Mouse (Mus musculus) intestine, embryonic 15.5 days (tissue): ENCODE measurements around the gene Hs3st2. TPM values are rescaled to one million over a fixed set of nuclear protein-coding genes. Genes with fewer than 3 reads are reported as not detected.

Experiments
- ATAC-seq: fragments of 200-750 bp; cut with Nextera tagmentation; 2 replicates; pipeline ENCODE4 v1.8.0; 2017; ENCODE audit warnings: moderate TSS enrichment, moderate library complexity
- H3K27ac ChIP-seq: fragments of 300-500 bp; sonication (generic); 2 replicates; pipeline ENCODE4 v1.5.1; 2015; ENCODE audit warnings: mild to moderate bottlenecking, inconsistent platforms
- H3K27me3 ChIP-seq: fragments of 300-500 bp; sonication (generic); replicated peaks from 2 replicates; pipeline ENCODE4 v1.6.1; 2015; ENCODE audit warnings: inconsistent platforms
- H3K36me3 ChIP-seq: fragments of 300-500 bp; sonication (generic); 2 replicates; pipeline ENCODE4 v1.6.1; 2015; ENCODE audit warnings: inconsistent platforms
- H3K4me1 ChIP-seq: fragments of 300-500 bp; sonication (generic); replicated peaks from 2 replicates; pipeline ENCODE4 v1.6.1; 2015; ENCODE audit warnings: inconsistent platforms
- H3K4me2 ChIP-seq: fragments of 300-500 bp; sonication (generic); replicated peaks from 2 replicates; pipeline ENCODE4 v1.6.1; 2015; ENCODE audit warnings: mild to moderate bottlenecking, inconsistent platforms
- H3K4me3 ChIP-seq: fragments of 300-500 bp; sonication (generic); replicated peaks from 2 replicates; pipeline ENCODE4 v1.5.1; 2015; ENCODE audit warnings: inconsistent platforms
- H3K9ac ChIP-seq: fragments of 300-500 bp; sonication (generic); 2 replicates; pipeline ENCODE4 v1.6.1; 2015; ENCODE audit warnings: inconsistent platforms
- H3K9me3 ChIP-seq: fragments of 300-500 bp; sonication (generic); 2 replicates; pipeline ENCODE4 v1.6.1; 2016; ENCODE audit warnings: inconsistent platforms
- WGBS: fragments of 180-500 bp; shearing (Covaris S2); methylation state at CpG from one replicate; pipeline ENCODE4 v1.1.7; 2015; 5-methylcytosine and 5-hydroxymethylcytosine counted together
- polyA plus RNA-seq: library from polyadenylated mRNA; unstranded; fragments of >200 nt; fragmentation: Nextera tagmentation; extraction: Ambion mirVana; gene quantifications from 2 replicates; pipeline ENCODE4 v1.2.1, GENCODE M21; 2015

The Hs3st2 gene
- polyA plus RNA-seq, 1 experiment from 2014 or later = 0.63 TPM

- Histone ChIP-seq H3K4me1 (no peaks in the 10 kb centered on the region), H3K4me3 (no peak overlapping the region), H3K27ac (no peak overlapping the region), H3K9me3 (no peaks in the 10 kb centered on the region), H3K27me3 (no peaks in the 10 kb centered on the region), H3K36me3 (no peaks in the 10 kb centered on the region), H3K9ac (no peak overlapping the region), H3K4me2 (no peak overlapping the region)
- no peak for ATAC-seq
- WGBS = 76% methylated on average over 1 of the region's 1 CpGs
Observed at GRCm38 (mm10) chr7:121465111-121465510, 73.5 kb downstream of the Hs3st2 start.

- H3K4me1 ChIP-seq = no peaks in the 10 kb centered on the region
- no peaks in the 10 kb centered on the region for H3K9me3 ChIP-seq
- H3K36me3 ChIP-seq = no peaks in the 10 kb centered on the region
- WGBS = 70% methylated on average over 5 of the region's 5 CpGs
- H3K27ac ChIP-seq = no peak overlapping the region
- ATAC-seq = no peak
- H3K4me3 ChIP-seq = no peak overlapping the region
- no peak overlapping the region for H3K9ac ChIP-seq
- no peaks in the 10 kb centered on the region for H3K27me3 ChIP-seq
- H3K4me2 ChIP-seq = no peak overlapping the region
Observed at GRCm38 (mm10) chr7:121466331-121466730, 74.7 kb downstream of the Hs3st2 start.

DNA sequence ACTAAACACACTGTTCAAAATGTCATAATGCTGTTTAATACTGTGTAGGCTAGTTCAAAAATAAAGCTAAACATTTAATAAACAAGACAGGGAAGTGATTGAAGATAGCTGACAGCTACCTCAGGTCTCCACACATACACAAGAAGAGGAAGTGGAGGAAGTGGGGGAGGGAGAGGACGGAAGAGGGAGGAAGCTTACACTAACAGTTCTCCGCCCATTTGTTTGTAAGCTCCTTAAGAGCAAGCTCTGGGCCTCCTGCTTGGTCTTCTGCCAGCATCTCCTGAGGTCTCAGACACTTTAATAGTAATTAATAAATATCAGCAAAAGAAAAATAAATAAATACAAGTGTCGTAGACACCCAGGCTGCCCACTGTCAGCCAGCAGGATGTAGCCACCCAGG, 77.8 kb downstream of the Hs3st2 start:
- Histone ChIP-seq H3K27ac (no peak overlapping the region), H3K36me3 (no peaks in the 10 kb centered on the region), H3K4me3 (no peak overlapping the region), H3K9me3 (no peaks in the 10 kb centered on the region), H3K9ac (no peak overlapping the region), H3K27me3 (no peaks in the 10 kb centered on the region), H3K4me1 (no peaks in the 10 kb centered on the region), H3K4me2 (no peak overlapping the region)
- ATAC-seq = no peak
- 46% methylated on average over 3 of the region's 3 CpGs for WGBS

DNA sequence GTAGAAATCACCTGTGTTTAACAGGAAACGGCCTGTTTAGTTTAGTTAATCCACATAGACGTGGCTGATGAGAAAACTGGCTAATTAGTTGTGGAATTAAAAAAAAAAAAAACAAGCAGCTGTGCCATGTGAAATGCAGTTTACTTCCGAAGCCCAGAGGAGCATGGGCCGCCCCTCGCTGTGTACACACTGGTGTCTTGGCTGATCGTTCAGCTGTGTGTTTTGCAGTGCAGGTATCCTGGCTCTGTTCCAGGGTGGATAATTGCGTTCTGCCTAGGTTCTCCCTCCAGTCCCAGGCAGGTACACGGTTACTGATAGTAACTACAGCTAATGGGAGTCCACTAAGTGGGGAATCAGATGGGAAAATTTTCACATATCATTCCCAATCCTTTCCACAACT, 86.6 kb downstream of the Hs3st2 start:
- Histone ChIP-seq H3K4me2 (no peak overlapping the region), H3K27me3 (no peaks in the 10 kb centered on the region), H3K9me3 (no peaks in the 10 kb centered on the region), H3K27ac (no peak overlapping the region), H3K36me3 (no peaks in the 10 kb centered on the region), H3K4me1 (no peaks in the 10 kb centered on the region), H3K4me3 (no peak overlapping the region), H3K9ac (no peak overlapping the region)
- WGBS = 31% methylated on average over 8 of the region's 8 CpGs
- ATAC-seq = no peak

GRCm38 (mm10) chr7:121480106-121480505, 88.4 kb downstream of the Hs3st2 start:
- no peak overlapping the region for H3K9ac ChIP-seq
- H3K27me3 ChIP-seq = no peaks in the 10 kb centered on the region
- 81% methylated on average over 4 of the region's 4 CpGs for WGBS
- H3K9me3 ChIP-seq = no peaks in the 10 kb centered on the region
- H3K4me1 ChIP-seq = no peaks in the 10 kb centered on the region
- no peaks in the 10 kb centered on the region for H3K36me3 ChIP-seq
- H3K4me3 ChIP-seq = no peak overlapping the region
- ATAC-seq = no peak
- no peak overlapping the region for H3K27ac ChIP-seq
- H3K4me2 ChIP-seq = no peak overlapping the region

DNA sequence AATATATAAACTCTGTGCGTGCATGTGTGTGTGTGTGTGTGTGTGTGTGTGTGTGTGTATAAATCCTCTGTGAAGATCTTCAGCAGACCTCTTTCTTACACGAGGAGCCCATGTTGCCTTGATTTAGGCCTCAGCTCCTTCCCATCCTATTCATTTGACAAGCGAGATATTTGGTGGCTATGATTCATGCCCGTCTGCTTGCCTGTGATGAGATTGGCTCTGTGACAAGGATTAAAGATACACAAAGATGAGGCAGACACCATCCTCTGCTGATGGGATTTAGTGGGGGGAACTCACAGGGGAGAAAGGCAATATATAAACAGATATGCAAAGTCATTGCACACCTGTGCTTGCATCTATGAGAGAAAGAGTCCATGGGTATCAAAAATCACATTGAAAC, 92.9 kb downstream of the Hs3st2 start:
- Histone ChIP-seq H3K27ac (no peak overlapping the region), H3K4me1 (no peaks in the 10 kb centered on the region), H3K9me3 (no peaks in the 10 kb centered on the region), H3K27me3 (no peaks in the 10 kb centered on the region), H3K4me2 (no peak overlapping the region), H3K9ac (no peak overlapping the region), H3K36me3 (no peaks in the 10 kb centered on the region), H3K4me3 (no peak overlapping the region)
- no peak for ATAC-seq
- whole genome bisulfite sequencing = 66% methylated on average over 4 of the region's 4 CpGs

DNA sequence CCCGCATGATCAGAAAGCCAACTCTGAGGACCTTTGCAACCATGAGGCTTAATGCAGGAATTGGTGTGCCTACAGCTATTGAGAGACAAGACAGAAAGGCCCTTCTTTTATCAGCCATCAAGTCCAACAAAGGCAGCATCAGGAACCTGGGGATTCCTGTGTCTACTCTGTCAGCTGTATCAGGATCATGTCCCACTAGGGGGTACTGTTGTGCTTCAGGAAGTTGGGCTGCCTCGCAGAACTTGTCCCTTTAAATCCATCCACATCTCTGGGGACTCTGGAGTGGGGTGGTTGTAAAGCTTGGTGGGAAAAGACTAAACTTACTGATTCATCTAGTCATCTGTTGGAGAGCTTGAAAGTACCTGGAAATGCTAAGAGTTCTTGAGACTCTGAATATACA, 93.6 kb downstream of the Hs3st2 start:
- Histone ChIP-seq H3K36me3 (no peaks in the 10 kb centered on the region), H3K9ac (no peak overlapping the region), H3K4me3 (no peak overlapping the region), H3K9me3 (no peaks in the 10 kb centered on the region), H3K4me2 (no peak overlapping the region), H3K27ac (no peak overlapping the region), H3K4me1 (no peaks in the 10 kb centered on the region), H3K27me3 (no peaks in the 10 kb centered on the region)
- WGBS = 81% methylated on average over 2 of the region's 2 CpGs
- no peak for ATAC-seq

DNA sequence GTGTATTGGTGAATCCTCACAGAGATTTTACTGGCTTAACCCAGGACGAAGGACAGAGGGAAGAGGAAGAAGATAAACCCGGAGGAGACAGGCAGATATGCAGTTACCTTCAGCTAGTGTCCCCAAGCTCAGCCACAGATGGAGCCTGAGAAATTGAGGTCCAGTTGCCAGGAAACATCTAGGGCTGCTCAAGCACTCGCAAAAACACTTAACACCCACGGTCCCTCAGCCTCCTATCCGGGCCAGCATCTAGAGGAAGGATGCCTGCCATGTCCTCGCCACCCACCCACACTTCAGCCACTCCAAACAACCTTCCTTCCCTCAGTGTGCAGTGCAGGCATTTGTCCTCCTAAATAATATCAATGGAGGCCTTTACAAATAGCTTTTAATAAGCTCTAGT, 95.6 kb downstream of the Hs3st2 start:
- Histone ChIP-seq H3K4me2 (no peak overlapping the region), H3K27ac (no peak overlapping the region), H3K4me3 (no peak overlapping the region), H3K9ac (no peak overlapping the region), H3K36me3 (no peaks in the 10 kb centered on the region), H3K27me3 (no peaks in the 10 kb centered on the region), H3K4me1 (no peaks in the 10 kb centered on the region), H3K9me3 (no peaks in the 10 kb centered on the region)
- ATAC-seq = no peak
- 60% methylated on average over 6 of the region's 6 CpGs for WGBS

- Histone ChIP-seq H3K4me2 (no peak overlapping the region), H3K9ac (no peak overlapping the region), H3K9me3 (no peaks in the 10 kb centered on the region), H3K4me1 (no peaks in the 10 kb centered on the region), H3K4me3 (no peak overlapping the region), H3K36me3 (no peaks in the 10 kb centered on the region), H3K27ac (no peak overlapping the region), H3K27me3 (no peaks in the 10 kb centered on the region)
- ATAC-seq = no peak
- 78% methylated on average over 9 of the region's 9 CpGs for WGBS
Observed at GRCm38 (mm10) chr7:121489401-121489800, 97.7 kb downstream of the Hs3st2 start.

DNA sequence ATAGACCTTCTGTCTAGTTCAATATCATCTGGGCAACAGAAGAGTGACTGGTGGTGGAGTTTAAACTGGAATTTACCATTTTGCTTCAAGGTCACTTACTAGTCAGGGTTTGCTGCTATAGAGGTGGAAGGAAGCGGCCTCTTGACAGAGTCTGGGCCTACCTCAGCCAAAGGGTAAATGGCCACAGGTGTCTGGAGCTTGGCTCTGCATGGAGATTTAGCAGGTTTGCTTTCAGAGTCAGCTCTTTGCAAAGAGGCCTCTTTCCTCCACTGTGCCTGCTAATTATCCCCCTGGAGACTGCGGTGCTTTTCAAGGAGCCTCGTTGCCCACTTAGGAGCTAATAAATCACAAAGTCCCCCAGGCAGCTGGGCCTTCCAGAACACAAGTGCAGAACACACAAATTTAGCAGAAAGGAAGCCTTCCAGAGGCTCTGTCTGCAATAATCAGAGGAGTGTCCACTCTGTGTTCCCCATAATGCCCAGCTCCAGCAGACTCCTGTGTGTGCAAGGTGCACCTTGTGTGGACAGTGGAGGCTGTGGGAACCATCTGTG, 99.9 kb downstream of the Hs3st2 start:
- 52% methylated on average over 3 of the region's 3 CpGs for WGBS
- Histone ChIP-seq H3K27ac (no peak overlapping the region), H3K4me3 (no peak overlapping the region), H3K27me3 (no peaks in the 10 kb centered on the region), H3K9me3 (no peaks in the 10 kb centered on the region), H3K9ac (no peak overlapping the region), H3K4me2 (no peak overlapping the region), H3K36me3 (no peaks in the 10 kb centered on the region), H3K4me1 (no peaks in the 10 kb centered on the region)
- ATAC-seq = no peak

- WGBS = 88% methylated on average over 17 of the region's 17 CpGs
- Histone ChIP-seq H3K36me3 (no peaks in the 10 kb centered on the region), H3K4me2 (no peak overlapping the region), H3K27ac (no peak overlapping the region), H3K27me3 (no peaks in the 10 kb centered on the region), H3K9me3 (no peaks in the 10 kb centered on the region), H3K4me1 (no peaks in the 10 kb centered on the region), H3K9ac (no peak overlapping the region), H3K4me3 (no peak overlapping the region)
- no peak for ATAC-seq
Observed at GRCm38 (mm10) chr7:121500516-121500915, 108.9 kb downstream of the Hs3st2 start.

- H3K4me1 ChIP-seq = no peaks in the 10 kb centered on the region
- H3K4me2 ChIP-seq = no peak overlapping the region
- H3K27ac ChIP-seq = no peak overlapping the region
- H3K4me3 ChIP-seq = no peak overlapping the region
- H3K27me3 ChIP-seq = no peaks in the 10 kb centered on the region
- H3K9me3 ChIP-seq = no peaks in the 10 kb centered on the region
- ATAC-seq = no peak
- no peaks in the 10 kb centered on the region for H3K36me3 ChIP-seq
- 79% methylated on average over 10 of the region's 10 CpGs for WGBS
- no peak overlapping the region for H3K9ac ChIP-seq
Observed at GRCm38 (mm10) chr7:121501666-121502065, 110.0 kb downstream of the Hs3st2 start.

DNA sequence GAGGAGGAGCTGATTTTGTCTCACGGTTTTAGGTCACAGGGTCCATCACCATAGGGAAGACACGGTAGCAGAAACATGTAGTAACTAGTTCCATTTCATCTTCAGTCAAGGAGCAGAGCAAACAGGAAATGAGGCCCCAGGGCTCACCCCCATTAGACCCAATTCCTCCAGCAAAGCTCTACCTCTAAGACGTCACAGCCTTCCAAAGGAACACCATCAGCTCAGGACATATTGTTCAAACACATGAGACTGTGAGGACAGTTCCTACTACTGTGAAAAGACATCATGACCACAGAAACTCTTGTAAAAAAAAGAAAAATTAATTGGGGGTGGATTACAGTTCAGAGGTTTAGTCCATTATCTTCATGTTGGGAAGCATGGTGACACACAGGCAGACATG, 125.1 kb downstream of the Hs3st2 start:
- no peak for ATAC-seq
- 75% methylated on average over 3 of the region's 3 CpGs for WGBS
- no peaks in the 10 kb centered on the region for H3K27me3 ChIP-seq
- H3K27ac ChIP-seq = no peak overlapping the region
- no peaks in the 10 kb centered on the region for H3K4me1 ChIP-seq
- no peaks in the 10 kb centered on the region for H3K36me3 ChIP-seq
- H3K9me3 ChIP-seq = no peaks in the 10 kb centered on the region
- H3K9ac ChIP-seq = no peak overlapping the region
- no peak overlapping the region for H3K4me3 ChIP-seq
- no peak overlapping the region for H3K4me2 ChIP-seq
